Mouse (Mus musculus) subcutaneous adipose tissue, adult 2 months (tissue): Measurements from ENCODE around the gene 2610021A01Rik. TPM values are rescaled to one million over a fixed set of nuclear protein-coding genes. Genes with fewer than 3 reads are reported as not detected.

Experiments used
- polyA plus RNA-seq: library from polyadenylated mRNA; depleted of rRNA; stranded (reverse); fragments of >200 nt; gene quantifications from 2 replicates; pipeline ENCODE4 v1.2.3, GENCODE M21; 2012; ENCODE audit warnings: low replicate concordance; rRNA removed

Gene 2610021A01Rik
- 2.9 and 5.3 TPM in 2 replicates for polyA plus RNA-seq

DNA sequence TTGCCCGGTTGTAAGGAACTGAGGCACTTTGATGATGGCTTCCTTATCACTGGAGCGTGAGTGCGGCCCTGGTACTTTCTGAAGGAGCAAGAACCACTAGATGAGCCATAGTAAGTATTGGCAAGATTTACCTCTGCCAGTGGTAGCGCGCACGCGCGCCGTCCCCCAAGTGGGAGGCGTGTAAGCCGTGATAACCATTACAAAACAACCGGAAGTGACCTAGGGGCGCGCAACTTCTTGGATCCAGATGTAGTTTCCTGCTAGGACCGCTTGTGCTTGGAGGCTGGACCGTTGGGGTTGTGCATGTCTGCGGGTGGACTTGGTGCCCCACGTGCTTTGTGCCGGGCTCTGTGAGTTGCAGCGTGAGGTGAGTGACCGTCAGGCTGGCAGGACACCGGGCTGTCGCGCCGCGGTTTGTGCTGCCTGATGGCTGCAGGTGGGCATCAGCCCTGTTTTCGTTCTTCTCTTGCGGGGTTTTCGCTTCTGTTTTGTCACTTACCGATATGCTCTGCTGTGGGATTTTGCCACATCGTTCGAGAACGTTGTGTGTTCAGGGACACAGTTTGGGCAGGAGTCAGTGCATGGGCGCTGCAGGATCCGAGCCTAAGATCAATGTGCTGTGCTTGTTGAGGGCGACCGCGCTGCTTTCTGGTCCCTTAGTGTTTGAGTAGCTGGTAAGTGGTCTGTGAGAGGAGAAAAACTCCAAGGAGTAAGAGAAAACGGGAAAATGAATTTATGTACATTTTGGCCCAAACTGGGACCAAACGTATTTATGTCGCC, at the start of gene 2610021A01Rik:
2610021A01Rik (plus strand) TSS at position 197 of the 780 bp plus-strand sequence.

DNA sequence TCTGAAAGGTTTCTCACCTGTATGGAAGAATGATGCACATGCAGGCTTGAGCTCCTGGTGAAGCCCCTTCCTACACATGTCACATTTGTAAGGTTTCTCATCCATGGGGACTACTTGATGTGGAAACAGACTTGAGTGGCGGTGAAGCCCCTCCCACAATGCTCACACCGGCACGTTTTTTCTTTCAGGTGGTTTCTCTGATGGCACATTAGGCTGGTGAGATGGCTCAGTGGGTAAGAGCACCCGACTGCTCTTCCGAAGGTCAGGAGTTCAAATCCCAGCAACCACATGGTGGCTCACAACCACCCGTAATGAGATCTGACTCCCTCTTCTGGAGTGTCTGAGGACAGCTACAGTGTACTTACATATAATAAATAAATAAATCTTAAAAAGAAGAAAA, 25.5 kb upstream of the 2610021A01Rik start, which contains the start of gene Gm6871:
Gm6871 (minus strand) TSS at position 101 of the 400 bp plus-strand sequence.

DNA sequence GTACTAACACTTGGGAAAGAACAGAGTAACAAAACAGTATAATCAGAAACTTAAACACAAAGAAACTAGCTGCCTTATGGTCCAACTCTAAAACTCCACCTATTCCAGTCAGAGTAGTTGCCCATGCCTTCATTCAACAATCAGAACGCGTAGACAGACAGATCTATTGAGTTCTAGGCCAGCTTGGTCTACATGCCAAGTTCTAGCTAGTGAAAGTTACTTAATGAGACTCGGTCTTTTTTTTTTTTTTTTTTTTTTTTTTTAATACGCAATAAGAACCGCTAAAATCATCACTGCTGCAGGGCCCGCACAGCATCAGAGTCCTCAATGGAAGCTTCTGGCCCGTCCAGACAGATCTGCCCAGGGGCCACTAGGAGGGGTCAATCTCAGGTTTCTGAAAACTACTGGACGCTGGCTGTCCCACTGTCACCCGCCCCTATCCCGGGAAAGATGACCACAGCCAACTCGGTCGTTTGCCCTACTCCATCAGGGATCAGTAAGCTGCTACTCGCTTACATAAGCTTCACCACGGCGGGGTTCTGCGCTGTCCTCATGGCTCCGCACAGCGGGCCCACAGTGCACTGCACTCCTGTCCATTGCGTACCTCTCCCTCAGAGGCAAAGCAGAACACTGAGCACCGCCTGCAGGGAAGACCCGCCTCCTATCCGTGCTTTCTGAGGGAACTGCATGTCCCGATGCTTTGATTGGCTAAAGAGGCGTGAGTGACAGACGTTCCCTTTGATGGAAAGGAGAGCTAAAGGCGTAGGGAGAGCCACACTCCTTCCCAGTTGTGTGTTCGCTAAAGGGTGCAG, 33.6 kb downstream of the 2610021A01Rik start, which contains the start of gene Zfp788:
Zfp788 (plus strand) TSS at position 795 of the 812 bp plus-strand sequence.

Other genes starting within 250 kb of the 2610021A01Rik start
- 3.4 and 4.8 TPM in 2 replicates for gene AI987944, start 205.9 kb upstream of the 2610021A01Rik start, polyA plus RNA-seq
- gene Vmn2r57, start 150.5 kb upstream of the 2610021A01Rik start, polyA plus RNA-seq: 0.22 and 0.29 TPM in 2 replicates
- gene Gm20449, start 99.8 kb upstream of the 2610021A01Rik start, polyA plus RNA-seq: 0.17 and 0.18 TPM in 2 replicates
- 4.9 and 7.7 TPM in 2 replicates for gene AW146154, start 99.3 kb upstream of the 2610021A01Rik start, polyA plus RNA-seq
- gene Gm6871, start 25.6 kb upstream of the 2610021A01Rik start, polyA plus RNA-seq: not detected in 2 replicates
- 1.7 and 2.0 TPM in 2 replicates for gene Zfp788, start 34.0 kb downstream of the 2610021A01Rik start, polyA plus RNA-seq